Comparison of ENCODE assay signal across 10 mouse cellular contexts in genomic region chr4:24796229-24796628, GRCm38 (mm10). TPM values are rescaled to one million over a fixed set of nuclear protein-coding genes. Genes with fewer than 3 reads are reported as not detected.
A peak's percentile ranks its signal among the peaks of the same experiment; 100 is the strongest.
DNase-seq lines count a peak whose midpoint lies in the region; ATAC-seq and TF ChIP-seq lines count a peak whose summit lies in the region.
"Had no signal": no experiment of that assay in that cellular context is flagged by ENCODE, and none has a peak within 500 bp of the region (broad histone marks: within the 10 kb centered on the region; RNA-seq: fewer than 3 reads in every experiment).

No protein-coding gene starts in this region.

- DNase-seq in heart, postnatal 0 days (ENCODE audit: low spot score) = peak; percentile 58
- peak; percentile 25 for DNase-seq in midbrain, embryonic 14.5 days
- peak; percentile 69 for DNase-seq in cerebellum, adult 11 months
- DNase-seq in heart, postnatal 4 days = peak; percentile 74
- no peak for DNase-seq in ovary, postnatal 14 days (ENCODE audit: low spot score)

- H3K36me3 ChIP-seq in heart, postnatal 0 days (replicated peaks; ENCODE audit: control insufficient read depth, insufficient read depth, low read length) = no peaks in the 10 kb centered on the region
- no peaks in the 10 kb centered on the region for H3K36me3 ChIP-seq in heart, embryonic 11.5 days (ENCODE audit: control insufficient read depth, insufficient read depth, low read length)
- H3K36me3 ChIP-seq in midbrain, embryonic 14.5 days (ENCODE audit: control insufficient read depth, insufficient read depth, low read length) = no peaks in the 10 kb centered on the region
- H3K36me3 ChIP-seq in midbrain, embryonic 13.5 days = no peaks in the 10 kb centered on the region
- H3K36me3 ChIP-seq: embryonic facial prominence, embryonic 10.5 days; lung, embryonic 15.5 days had no signal

- no peak overlapping the region for H3K27ac ChIP-seq in heart, postnatal 0 days (ENCODE audit: low read depth)
- H3K27ac ChIP-seq in heart, embryonic 11.5 days (ENCODE audit: low read depth, low read length) = no peak overlapping the region
- no peak overlapping the region for H3K27ac ChIP-seq in midbrain, embryonic 14.5 days (replicated peaks; ENCODE audit: low read depth, low read length)
- no peak overlapping the region for H3K27ac ChIP-seq in midbrain, embryonic 13.5 days
- H3K27ac ChIP-seq: embryonic facial prominence, embryonic 10.5 days; lung, embryonic 15.5 days had no signal

- H3K9me3 ChIP-seq in heart, postnatal 0 days (replicated peaks; ENCODE audit: control insufficient read depth, low read length) = no peaks in the 10 kb centered on the region
- H3K9me3 ChIP-seq in heart, embryonic 11.5 days (replicated peaks; ENCODE audit: control insufficient read depth, low read length) = no peaks in the 10 kb centered on the region
- no peaks in the 10 kb centered on the region for H3K9me3 ChIP-seq in midbrain, embryonic 14.5 days (ENCODE audit: control insufficient read depth, low read length)
- no peaks in the 10 kb centered on the region for H3K9me3 ChIP-seq in midbrain, embryonic 13.5 days
- H3K9me3 ChIP-seq: embryonic facial prominence, embryonic 10.5 days; lung, embryonic 15.5 days had no signal

- H3K9ac ChIP-seq in heart, postnatal 0 days (replicated peaks; ENCODE audit: low read depth, low read length) = no peak overlapping the region
- H3K9ac ChIP-seq in heart, embryonic 11.5 days (ENCODE audit: low read depth, low read length) = no peak overlapping the region
- no peak overlapping the region for H3K9ac ChIP-seq in midbrain, embryonic 14.5 days (replicated peaks; ENCODE audit: low read length)
- H3K9ac ChIP-seq in midbrain, embryonic 13.5 days (replicated peaks) = no peak overlapping the region
- H3K9ac ChIP-seq: lung, embryonic 15.5 days had no signal

- H3K4me2 ChIP-seq in heart, postnatal 0 days (ENCODE audit: low read depth, low read length) = no peak overlapping the region
- H3K4me2 ChIP-seq in heart, embryonic 11.5 days = no peak overlapping the region
- no peak overlapping the region for H3K4me2 ChIP-seq in midbrain, embryonic 14.5 days (ENCODE audit: low read length)
- H3K4me2 ChIP-seq in midbrain, embryonic 13.5 days (replicated peaks) = no peak overlapping the region
- H3K4me2 ChIP-seq: lung, embryonic 15.5 days had no signal

- no peaks in the 10 kb centered on the region for H3K27me3 ChIP-seq in heart, postnatal 0 days (ENCODE audit: control insufficient read depth, insufficient read depth, low read length)
- H3K27me3 ChIP-seq in heart, embryonic 11.5 days (ENCODE audit: control insufficient read depth, insufficient read depth, low read length) = no peaks in the 10 kb centered on the region
- H3K27me3 ChIP-seq in midbrain, embryonic 14.5 days (ENCODE audit: control insufficient read depth, insufficient read depth, low read length) = no peaks in the 10 kb centered on the region
- no peaks in the 10 kb centered on the region for H3K27me3 ChIP-seq in midbrain, embryonic 13.5 days
- H3K27me3 ChIP-seq: lung, embryonic 15.5 days had no signal

- TF ChIP-seq CTCF in heart, postnatal 0 days (IDR thresholded peaks at IDR 0.05; ENCODE audit: low read depth) = no peak

- 6% methylated on average over 1 of the region's 1 CpGs for WGBS in heart, postnatal 0 days
- 59% methylated on average over 1 of the region's 1 CpGs for WGBS in heart, embryonic 11.5 days (ENCODE audit: insufficient replicate concordance)
- 73% methylated on average over 1 of the region's 1 CpGs for WGBS in midbrain, embryonic 14.5 days
- 55% methylated on average over 1 of the region's 1 CpGs for WGBS in midbrain, embryonic 13.5 days

- H3K4me3 ChIP-seq in heart, postnatal 0 days (ENCODE audit: low read depth, low read length) = no peak overlapping the region
- H3K4me3 ChIP-seq in heart, embryonic 11.5 days (ENCODE audit: low read depth, low read length) = no peak overlapping the region
- no peak overlapping the region for H3K4me3 ChIP-seq in midbrain, embryonic 14.5 days (replicated peaks; ENCODE audit: low read depth, low read length)
- no peak overlapping the region for H3K4me3 ChIP-seq in midbrain, embryonic 13.5 days (replicated peaks)
- H3K4me3 ChIP-seq: embryonic facial prominence, embryonic 10.5 days; lung, embryonic 15.5 days; myocyte had no signal

- no peaks in the 10 kb centered on the region; the same call in 1 of the 2 replicates for H3K4me1 ChIP-seq in heart, postnatal 0 days (ENCODE audit: control insufficient read depth, insufficient read depth)
- H3K4me1 ChIP-seq in heart, embryonic 11.5 days (ENCODE audit: control insufficient read depth, insufficient read depth, low read length) = no peaks in the 10 kb centered on the region; the same call in 1 of the 2 replicates
- H3K4me1 ChIP-seq in midbrain, embryonic 14.5 days (ENCODE audit: control insufficient read depth, insufficient read depth, low read length) = 0 out of 2 replicates have a peak, but pooled peaks cover 3% of the 10 kb centered on the region
- peaks cover 14% of the 10 kb centered on the region; the same call in 1 of the 2 replicates for H3K4me1 ChIP-seq in midbrain, embryonic 13.5 days (replicated peaks)
- H3K4me1 ChIP-seq: lung, embryonic 15.5 days had no signal

- ATAC-seq in heart, postnatal 0 days (ENCODE audit: insufficient read depth, low read depth) = peak; percentile 24
- no peak for ATAC-seq in heart, embryonic 11.5 days (replicated peaks; ENCODE audit: insufficient number of reproducible peaks, low FRiP score, low TSS enrichment)
- no peak for ATAC-seq in midbrain, embryonic 14.5 days (ENCODE audit: low FRiP score, low TSS enrichment)
- ATAC-seq in midbrain, embryonic 13.5 days = no peak

- TF ChIP-seq EP300 in heart, postnatal 0 days (IDR thresholded peaks at IDR 0.05; ENCODE audit: low read depth) = no peak

RNA-seq across cellular contexts. Expression of gene Klhl32, which starts 54.7 kb away (rescaled TPM):
- 8.5 and 12.3 TPM in 2 replicates for total RNA-seq in heart, postnatal 0 days (2014; rRNA removed; ENCODE audit: low replicate concordance)
- polyA plus RNA-seq in heart, postnatal 0 days (2015; fragmentation: Nextera tagmentation; extraction: Ambion mirVana) = 5.7 and 6.2 TPM in 2 replicates
- 2.4 and 2.9 TPM in 2 replicates for polyA plus RNA-seq in heart, embryonic 11.5 days (2014; fragmentation: Nextera tagmentation; extraction: Ambion mirVana)
- polyA plus RNA-seq in midbrain, embryonic 14.5 days (2014; fragmentation: Nextera tagmentation; extraction: Ambion mirVana) = 22.3 and 22.6 TPM in 2 replicates
- 19.0 and 19.8 TPM in 2 replicates for polyA plus RNA-seq in midbrain, embryonic 13.5 days (2015; fragmentation: Nextera tagmentation; extraction: Ambion mirVana)
- total RNA-seq in heart, postnatal 4 days (2021) = 1 to 10 TPM; 1.6 to 2.0 TPM
